Mouse (Mus musculus): Measurements from ENCODE around the gene Snn. TPM values are rescaled to one million over a fixed set of nuclear protein-coding genes. Genes with fewer than 3 reads are reported as not detected.
A peak's percentile ranks its signal among the peaks of the same experiment; 100 is the strongest.

Snn gene
- total RNA-seq, 2 experiments from 2014 or later, result 1.8 to 2.0 TPM

- ATAC-seq (replicated peaks; ENCODE audit: poor library complexity, severe bottlenecking), result no peak
These were observed 17.0 kb downstream of the Snn start for GRCm38 (mm10) chr16:11077601-11078201.

GRCm38 (mm10) chr16:11078216-11078869 lies 17.6 kb downstream of the Snn start:
- ATAC-seq (replicated peaks; ENCODE audit: poor library complexity, severe bottlenecking), result no peak

GRCm38 (mm10) chr16:11084181-11084580 lies 23.4 kb downstream of the Snn start:
- no peak for ATAC-seq (replicated peaks; ENCODE audit: poor library complexity, severe bottlenecking)

- no peak for ATAC-seq (replicated peaks; ENCODE audit: poor library complexity, severe bottlenecking)
These were observed 25.6 kb downstream of the Snn start for GRCm38 (mm10) chr16:11086299-11086698.

- ATAC-seq (replicated peaks; ENCODE audit: poor library complexity, severe bottlenecking), result no peak
These were observed 26.3 kb downstream of the Snn start for GRCm38 (mm10) chr16:11086856-11087588.

- ATAC-seq (replicated peaks; ENCODE audit: poor library complexity, severe bottlenecking), result no peak
These were observed 30.3 kb downstream of the Snn start for GRCm38 (mm10) chr16:11090836-11091570.

GRCm38 (mm10) chr16:11092061-11092460 lies 31.3 kb downstream of the Snn start:
- ATAC-seq (replicated peaks; ENCODE audit: poor library complexity, severe bottlenecking), result no peak

- no peak for ATAC-seq (replicated peaks; ENCODE audit: poor library complexity, severe bottlenecking)
These were observed 31.8 kb downstream of the Snn start for GRCm38 (mm10) chr16:11092523-11092922.

GRCm38 (mm10) chr16:11093717-11094386 lies 33.1 kb downstream of the Snn start:
- ATAC-seq (replicated peaks; ENCODE audit: poor library complexity, severe bottlenecking), result no peak

GRCm38 (mm10) chr16:11097301-11097700 lies 36.6 kb downstream of the Snn start:
- no peak for ATAC-seq (replicated peaks; ENCODE audit: poor library complexity, severe bottlenecking)

GRCm38 (mm10) chr16:11104905-11105304 lies 44.2 kb downstream of the Snn start:
- no peak for ATAC-seq (replicated peaks; ENCODE audit: poor library complexity, severe bottlenecking)

GRCm38 (mm10) chr16:11109198-11109740 lies 48.5 kb downstream of the Snn start:
- ATAC-seq (replicated peaks; ENCODE audit: poor library complexity, severe bottlenecking), result peak; percentile 35; the same call in 1 of the 2 replicates

GRCm38 (mm10) chr16:11122625-11123024 lies 61.9 kb downstream of the Snn start:
- no peak for ATAC-seq (replicated peaks; ENCODE audit: poor library complexity, severe bottlenecking)

GRCm38 (mm10) chr16:11124110-11124509 lies 63.4 kb downstream of the Snn start:
- ATAC-seq (replicated peaks; ENCODE audit: poor library complexity, severe bottlenecking), result no peak

Other genes with a start within 250 kb of the Snn start
- not detected in 2 replicates for gene Gm11172, start 248.0 kb upstream of the Snn start, total RNA-seq (2014; fragmentation: Nextera tagmentation)
- not detected in 2 replicates for gene Gm11172, start 248.0 kb upstream of the Snn start, total RNA-seq (2017)
- gene Rmi2, start 225.9 kb upstream of the Snn start, total RNA-seq (2014; fragmentation: Nextera tagmentation), result 10.5 and 13.9 TPM in 2 replicates
- 5.4 and 5.5 TPM in 2 replicates for gene Rmi2, start 225.9 kb upstream of the Snn start, total RNA-seq (2017)
- 46.4 and 48.0 TPM in 2 replicates for gene Litaf, start 5.2 kb downstream of the Snn start, total RNA-seq (2014; fragmentation: Nextera tagmentation)
- 27.4 and 33.4 TPM in 2 replicates for gene Litaf, start 5.2 kb downstream of the Snn start, total RNA-seq (2017)
- 52.8 and 71.7 TPM in 2 replicates for gene Txndc11, start 73.7 kb downstream of the Snn start, total RNA-seq (2014; fragmentation: Nextera tagmentation)
- gene Txndc11, start 73.7 kb downstream of the Snn start, total RNA-seq (2017), result 36.8 and 44.6 TPM in 2 replicates
- gene Zc3h7a, start 115.4 kb downstream of the Snn start, total RNA-seq (2014; fragmentation: Nextera tagmentation), result 178 and 213 TPM in 2 replicates
- gene Zc3h7a, start 115.4 kb downstream of the Snn start, total RNA-seq (2017), result 208 and 260 TPM in 2 replicates
- 162 and 210 TPM in 2 replicates for gene Rsl1d1, start 142.4 kb downstream of the Snn start, total RNA-seq (2014; fragmentation: Nextera tagmentation)
- gene Rsl1d1, start 142.4 kb downstream of the Snn start, total RNA-seq (2017), result 280 and 324 TPM in 2 replicates
- 278 and 354 TPM in 2 replicates for gene Gspt1, start 193.4 kb downstream of the Snn start, total RNA-seq (2014; fragmentation: Nextera tagmentation)
- gene Gspt1, start 193.4 kb downstream of the Snn start, total RNA-seq (2017), result 150 and 165 TPM in 2 replicates